Mouse (Mus musculus) spleen, postnatal 14 days (tissue): Measurements from ENCODE around the gene Ppp1r13l.
A peak's percentile ranks its signal among the peaks of the same experiment; 100 is the strongest.

Experiments
- DNase-seq, 2 experiments: peaks; one replicate each; pipeline ENCODE4 v3.0.0; 2021 to 2022; ENCODE audit warnings: low spot score in 2 of 2

Gene Ppp1r13l

GRCm38 (mm10) chr7:19337122-19337521 lies 22.4 kb upstream of the Ppp1r13l start:
- no peak for DNase-seq

- no peak for DNase-seq
These were observed 21.5 kb upstream of the Ppp1r13l start for GRCm38 (mm10) chr7:19338060-19338459.

- DNase-seq: no peak
These were observed 21.0 kb upstream of the Ppp1r13l start for GRCm38 (mm10) chr7:19338596-19338995.

GRCm38 (mm10) chr7:19341250-19341649 lies 18.3 kb upstream of the Ppp1r13l start:
- no peak for DNase-seq

GRCm38 (mm10) chr7:19341761-19342409 lies 17.7 kb upstream of the Ppp1r13l start:
- DNase-seq: no peak

- peak; percentile 59 to 77 for DNase-seq
These were observed 17.0 kb upstream of the Ppp1r13l start for GRCm38 (mm10) chr7:19342481-19343027.

- DNase-seq: peak; percentile 46 to 64
These were observed 16.2 kb upstream of the Ppp1r13l start for GRCm38 (mm10) chr7:19343210-19343808.

- DNase-seq: no peak
These were observed 15.2 kb upstream of the Ppp1r13l start, which contains the start of gene Ercc1 for GRCm38 (mm10) chr7:19344237-19344847. Ercc1 (plus strand) TSS chr7:19344778.

- peak; percentile 90 to 93 for DNase-seq
These were observed 14.5 kb upstream of the Ppp1r13l start for GRCm38 (mm10) chr7:19344938-19345471.

- no peak for DNase-seq
These were observed 10.2 kb upstream of the Ppp1r13l start for GRCm38 (mm10) chr7:19349188-19349915.

GRCm38 (mm10) chr7:19350221-19350620 lies 9.3 kb upstream of the Ppp1r13l start:
- DNase-seq: no peak

- no peak for DNase-seq
These were observed 4.6 kb upstream of the Ppp1r13l start for GRCm38 (mm10) chr7:19354991-19355390.

GRCm38 (mm10) chr7:19356311-19356710 lies 3.2 kb upstream of the Ppp1r13l start:
- DNase-seq: no peak

- DNase-seq: no peak
These were observed 1.9 kb upstream of the Ppp1r13l start for GRCm38 (mm10) chr7:19357381-19358375.

GRCm38 (mm10) chr7:19358634-19359033 lies 915 bp upstream of the Ppp1r13l start:
- DNase-seq: no peak

- DNase-seq: peak; percentile 52 to 55
These were observed 518 bp downstream of the Ppp1r13l start for GRCm38 (mm10) chr7:19359892-19360641.

- DNase-seq: peak; percentile 62 to 70
These were observed 1.4 kb downstream of the Ppp1r13l start for GRCm38 (mm10) chr7:19360944-19361343.

- DNase-seq: peak; percentile 68 to 84
These were observed 2.2 kb downstream of the Ppp1r13l start for GRCm38 (mm10) chr7:19361720-19362119.

GRCm38 (mm10) chr7:19362276-19362675 lies 2.7 kb downstream of the Ppp1r13l start:
- no peak for DNase-seq

GRCm38 (mm10) chr7:19363881-19364280 lies 4.3 kb downstream of the Ppp1r13l start:
- DNase-seq: peak; percentile 56 to 68
